Mouse (Mus musculus): ENCODE data around the gene Tango6.

- no peak for TF ChIP-seq EP300 (IDR thresholded peaks at IDR 0.05; ENCODE audit: low read depth)
- TF ChIP-seq CTCF (IDR thresholded peaks at IDR 0.05; ENCODE audit: low read depth): no peak
Measured at GRCm38 (mm10) chr8:106870051-106870450, 187.2 kb downstream of the Tango6 start, which contains the start of gene Has3.
